Mouse (Mus musculus) embryonic stem cell, embryonic (primary cell): ENCODE measurements at regions not wholly inside any gene's neighbourhood (a gene's known extent, or its start where the extent isn't known, plus 50 kb on each side); places are given as distances from the start of the nearest gene placed in this dataset.

Experiments used
- CTCF ChIA-PET, 4 experiments: fragments of 300-600 bp in 2 of 4; fragments of 350-600 bp in 2 of 4; sonication (Branson Sonifier 250); formaldehyde crosslinking; loops; one replicate each; lab custom pipeline; 2022; ENCODE audit warnings: inconsistent platforms in 2 of 4; lab: Charles Lee
- POLR2A ChIA-PET, 4 experiments: fragments of 300-600 bp in 2 of 4; fragments of 350-600 bp in 2 of 4; sonication (Branson Sonifier 250); formaldehyde crosslinking; loops; one replicate each; lab custom pipeline; 2022; ENCODE audit warnings: antibody characterized with exemption in 4 of 4, inconsistent platforms in 1 of 4; lab: Charles Lee

GRCm38 (mm10) chr17:62546286-62546685 lies 334.8 kb downstream of the Efna5 start:
- POLR2A ChIA-PET, result no interaction called here

GRCm38 (mm10) chr17:62545330-62545729 lies 335.8 kb downstream of the Efna5 start:
- POLR2A ChIA-PET, result no interaction called here
- CTCF ChIA-PET, result no interaction called here

More at GRCm38 (mm10) chr17:62546286-62546685, 334.8 kb downstream of the Efna5 start:
- CTCF ChIA-PET, result no interaction called here

GRCm38 (mm10) chr17:62543056-62543975 lies 337.8 kb downstream of the Efna5 start:
- ChIA-PET POLR2A (no interaction called here), CTCF (interaction anchor here in 2 of 4 experiments (0.6 to 0.7 kb wide), 2 partner anchors 11 to 15 kb away, joined by 5 to 7 read pairs; no protein-coding TSS in a partner anchor)

- ChIA-PET POLR2A (no interaction called here), CTCF (no interaction called here)
These were observed 351.2 kb downstream of the Efna5 start for GRCm38 (mm10) chr17:62529911-62530310.

- ChIA-PET POLR2A (no interaction called here), CTCF (no interaction called here)
These were observed 353.6 kb downstream of the Efna5 start for GRCm38 (mm10) chr17:62527556-62527955.

- ChIA-PET POLR2A (interaction anchor here in 1 of 4 experiments (0.6 kb wide), 1 partner anchor 1093 kb away, joined by 3 read pairs; no protein-coding TSS in a partner anchor), CTCF (interaction anchor here in 2 of 4 experiments (0.6 kb wide), 2 partner anchors 24 to 54 kb away, joined by 3 to 4 read pairs; no protein-coding TSS in a partner anchor)
These were observed 367.5 kb downstream of the Efna5 start for GRCm38 (mm10) chr17:62513635-62514034.

GRCm38 (mm10) chr17:62510184-62510583 lies 370.9 kb downstream of the Efna5 start:
- CTCF ChIA-PET, result no interaction called here
- POLR2A ChIA-PET, result no interaction called here

- POLR2A ChIA-PET, result no interaction called here
- CTCF ChIA-PET, result no interaction called here
These were observed 373.2 kb downstream of the Efna5 start for GRCm38 (mm10) chr17:62507766-62508485.

- ChIA-PET CTCF (interaction anchor here in 1 of 4 experiments (0.6 kb wide), 1 partner anchor 180 kb away, joined by 5 read pairs; no protein-coding TSS in a partner anchor), POLR2A (interaction anchor here in 2 of 4 experiments (0.6 to 0.7 kb wide), 3 partner anchors 20 to 376 kb away, joined by 3 to 5 read pairs (median 4); no protein-coding TSS in a partner anchor)
These were observed 376.4 kb downstream of the Efna5 start for GRCm38 (mm10) chr17:62504691-62505090.

- ChIA-PET POLR2A (no interaction called here), CTCF (no interaction called here)
These were observed 410.4 kb downstream of the Efna5 start for GRCm38 (mm10) chr17:62470739-62471138.

- CTCF ChIA-PET, result no interaction called here
- POLR2A ChIA-PET, result no interaction called here
These were observed 411.8 kb downstream of the Efna5 start for GRCm38 (mm10) chr17:62469367-62469766.

GRCm38 (mm10) chr17:62468859-62469258 lies 412.3 kb downstream of the Efna5 start:
- ChIA-PET POLR2A (no interaction called here), CTCF (no interaction called here)

GRCm38 (mm10) chr17:62467072-62467471 lies 414.0 kb downstream of the Efna5 start:
- ChIA-PET POLR2A (interaction anchor here in 2 of 4 experiments (0.6 to 0.7 kb wide), 2 partner anchors 434 to 693 kb away, joined by 3 read pairs; no protein-coding TSS in a partner anchor), CTCF (no interaction called here)

- POLR2A ChIA-PET, result no interaction called here
- CTCF ChIA-PET, result interaction anchor here in 1 of 4 experiments (0.7 kb wide), 1 partner anchor 1144 kb away, joined by 5 read pairs; no protein-coding TSS in a partner anchor
These were observed 416.1 kb downstream of the Efna5 start for GRCm38 (mm10) chr17:62464994-62465393.

GRCm38 (mm10) chr17:62464228-62464627 lies 416.9 kb downstream of the Efna5 start:
- ChIA-PET CTCF (no interaction called here), POLR2A (no interaction called here)

GRCm38 (mm10) chr17:62461304-62462245 lies 419.5 kb downstream of the Efna5 start:
- ChIA-PET CTCF (interaction anchor here in 1 of 4 experiments (0.7 kb wide), 1 partner anchor 644 kb away, joined by 3 read pairs; no protein-coding TSS in a partner anchor), POLR2A (no interaction called here)

GRCm38 (mm10) chr17:62458964-62459363 lies 422.2 kb downstream of the Efna5 start:
- POLR2A ChIA-PET, result no interaction called here
- CTCF ChIA-PET, result interaction anchor here (0.6 to 1.0 kb wide), 6 partner anchors 8 to 350 kb away, joined by 3 to 8 read pairs (median 3); no protein-coding TSS in a partner anchor

GRCm38 (mm10) chr17:62438045-62438444 lies 443.1 kb downstream of the Efna5 start:
- ChIA-PET CTCF (no interaction called here), POLR2A (no interaction called here)
